Mouse (Mus musculus): ENCODE measurements around the gene Siglece. TPM values are rescaled to one million over a fixed set of nuclear protein-coding genes. Genes with fewer than 3 reads are reported as not detected.

Siglece gene
- total RNA-seq, 2 experiments from 2014 or later = 1.1 TPM

DNA sequence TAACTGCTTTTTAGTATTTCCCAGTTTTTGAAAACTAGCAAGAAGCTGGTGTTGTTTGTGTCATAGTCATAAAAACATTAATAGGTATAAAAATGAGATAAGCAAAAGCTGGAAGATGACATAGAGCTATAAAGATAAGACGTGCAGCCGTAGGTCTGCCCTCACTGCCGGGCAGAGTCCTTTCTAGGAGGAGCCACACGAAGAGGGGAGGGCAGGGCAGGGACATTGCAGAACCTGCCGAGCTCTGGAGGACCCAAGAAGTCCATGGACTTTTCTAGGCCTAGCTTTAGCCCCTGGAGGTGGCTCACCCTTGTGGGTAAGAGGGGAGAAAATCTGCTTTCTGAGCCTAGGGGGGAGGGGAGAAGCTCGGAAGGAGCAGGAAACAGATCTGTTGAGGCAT is 25.5 kb downstream of the Siglece start, which contains the start of gene Ceacam18:
Ceacam18 (plus strand) TSS at position 208 of the 400 bp plus-strand sequence.
- no peak for DNase-seq (ENCODE audit: low spot score)
- intact Hi-C loops (cut with DNase I) = no loop called here

DNA sequence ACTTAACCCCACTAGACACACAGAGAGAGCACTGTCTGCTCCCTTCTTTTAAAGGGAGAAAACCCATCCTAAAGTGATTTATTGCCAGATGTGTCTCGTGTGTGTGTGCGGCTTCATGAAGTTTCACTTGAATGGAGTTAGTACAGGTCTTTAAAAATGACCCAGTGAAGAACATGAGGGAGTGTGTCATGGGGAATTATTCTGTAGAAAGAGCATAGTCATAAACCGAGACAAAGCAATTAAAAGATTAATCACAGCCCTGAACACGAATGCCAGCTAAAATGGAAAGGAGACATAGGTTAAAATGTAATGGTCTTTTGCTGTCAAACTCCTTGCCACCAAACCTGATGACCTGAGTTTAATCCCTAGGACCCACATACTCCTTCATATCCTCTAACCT is 26.0 kb downstream of the Siglece start:
- intact Hi-C loops (cut with DNase I) = no loop called here
- no peak for DNase-seq (ENCODE audit: low spot score)

GRCm38 (mm10) chr7:43625794-43626422 is 34.1 kb downstream of the Siglece start:
- DNase-seq (ENCODE audit: low spot score) = no peak
- intact Hi-C loops (cut with DNase I) = no loop called here

DNA sequence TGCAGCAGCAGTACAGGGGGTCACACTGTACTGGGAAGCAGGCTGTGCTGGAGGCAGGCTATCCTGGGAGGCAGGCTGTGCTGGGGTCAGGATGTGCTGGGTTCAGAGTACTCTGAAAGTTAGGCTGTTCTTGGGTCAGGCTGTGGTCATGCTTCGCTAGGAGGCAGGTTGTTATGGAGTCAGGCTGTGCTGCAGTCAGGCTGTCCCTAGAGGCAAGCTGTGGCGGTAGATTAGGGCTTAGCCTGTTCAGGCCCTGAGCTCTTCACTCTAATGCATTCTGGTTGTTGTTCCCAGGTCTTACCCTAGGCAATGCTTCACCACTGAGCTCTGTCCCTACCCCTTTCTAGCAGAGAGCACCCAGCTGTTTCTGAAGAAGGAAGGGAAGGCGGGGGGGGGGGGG is 34.9 kb downstream of the Siglece start:
- intact Hi-C loops (cut with DNase I) = no loop called here

DNA sequence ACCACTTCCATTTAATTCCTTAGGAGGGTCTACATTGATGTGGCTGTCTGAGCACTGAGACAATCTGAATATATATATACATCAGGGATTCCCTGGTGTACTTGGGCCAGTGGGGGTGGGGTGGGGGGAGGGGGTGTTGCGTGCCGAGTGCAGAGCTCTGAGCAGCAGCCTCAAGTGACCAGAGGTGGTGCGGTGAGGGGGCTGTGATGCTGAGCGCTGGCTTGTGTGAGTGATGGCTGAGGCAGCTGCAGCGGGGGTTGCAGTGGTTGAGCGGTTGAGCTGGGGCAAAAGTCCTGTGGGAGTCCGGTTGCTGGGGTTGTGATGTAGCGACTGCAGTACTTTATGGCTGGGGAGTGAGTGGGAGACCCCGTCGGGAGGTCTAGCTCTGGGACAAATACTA is 36.1 kb downstream of the Siglece start:
- DNase-seq (ENCODE audit: low spot score) = no peak
- intact Hi-C loops (cut with DNase I) = no loop called here

More for the DNA sequence above, 34.9 kb downstream of the Siglece start:
- DNase-seq (ENCODE audit: low spot score) = no peak

DNA sequence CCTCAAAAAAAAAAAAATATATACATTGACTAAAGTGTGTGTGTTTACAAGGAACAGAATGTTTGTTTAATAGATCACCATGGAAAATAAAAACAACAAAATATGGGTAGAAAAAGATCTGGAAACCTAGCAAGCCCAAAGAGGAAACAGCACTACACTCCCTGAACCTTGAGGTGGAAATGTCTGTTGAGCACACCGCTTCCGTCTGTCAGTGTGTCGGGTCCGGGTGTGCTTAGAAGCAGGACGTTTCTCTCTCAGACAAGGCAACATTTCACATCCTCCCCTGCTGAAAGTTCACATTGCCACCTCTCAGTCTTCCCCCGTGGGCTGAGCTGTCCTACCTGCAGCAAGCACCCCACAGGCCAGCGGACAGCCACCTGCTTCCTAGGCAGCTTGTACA is 37.0 kb downstream of the Siglece start:
- no peak for DNase-seq (ENCODE audit: low spot score)
- intact Hi-C loops (cut with DNase I) = no loop called here

DNA sequence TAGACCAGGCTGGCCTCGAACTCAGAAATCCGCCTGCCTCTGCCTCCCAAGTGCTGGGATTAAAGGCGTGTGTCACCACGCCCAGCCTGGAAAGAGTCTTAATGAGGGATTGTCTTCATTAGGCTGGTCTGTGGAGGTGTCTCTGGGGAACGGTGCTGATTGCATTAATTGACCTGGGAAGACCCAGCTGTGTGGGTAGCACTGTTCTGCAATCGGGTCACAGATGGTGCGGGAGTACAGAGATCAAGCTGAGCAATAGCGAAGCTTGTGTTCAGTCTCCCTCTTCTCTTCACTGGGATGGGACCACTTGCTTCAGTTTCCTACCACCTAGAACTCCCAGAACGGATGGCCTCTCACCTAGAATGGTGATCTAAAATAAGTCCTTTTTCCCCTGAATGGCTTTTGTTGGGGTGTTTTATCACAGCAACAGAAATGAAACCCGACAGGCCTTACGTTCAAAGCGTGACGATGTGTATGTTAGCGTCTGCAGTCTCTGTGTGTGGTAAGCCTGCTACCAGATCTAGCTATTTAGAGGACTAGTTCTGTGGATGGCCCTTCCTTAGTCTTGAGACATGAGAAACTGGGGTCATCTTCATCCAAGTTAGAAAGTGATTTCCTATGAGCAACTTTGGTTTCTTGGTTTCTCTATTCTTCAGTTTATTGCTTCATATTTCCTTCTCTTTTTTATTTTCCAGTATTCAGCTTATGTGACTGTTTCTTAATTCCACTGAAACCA is 46.0 kb downstream of the Siglece start:
- no peak for DNase-seq (ENCODE audit: low spot score)
- intact Hi-C loops (cut with DNase I) = no loop called here

DNA sequence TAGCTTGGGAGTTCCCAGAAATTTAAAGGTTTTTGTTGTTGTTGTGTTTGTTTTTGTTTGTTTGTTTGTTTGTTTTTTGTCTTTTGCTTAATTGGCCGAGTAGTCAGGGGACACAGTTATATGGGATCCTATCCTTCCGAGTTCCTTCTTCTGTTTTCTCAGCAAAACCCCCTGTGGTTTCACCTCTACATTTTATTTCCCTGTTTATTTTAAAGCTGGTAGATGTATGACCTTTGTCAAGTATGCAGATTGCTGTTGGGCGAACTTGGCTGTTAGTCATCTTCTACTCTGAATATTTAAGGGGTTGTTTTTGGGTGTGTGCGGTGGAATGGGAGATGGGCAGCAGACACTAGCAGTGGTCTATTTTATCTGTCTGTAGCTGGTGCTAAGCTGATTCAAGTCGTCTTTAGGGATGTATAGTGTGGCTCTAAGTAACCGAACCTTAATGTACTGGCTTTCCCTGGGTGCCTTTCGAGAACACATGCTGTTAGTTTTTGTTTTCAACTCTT is 51.6 kb downstream of the Siglece start:
- no peak for DNase-seq (ENCODE audit: low spot score)
- intact Hi-C loops (cut with DNase I) = no loop called here

GRCm38 (mm10) chr7:43607743-43608287 is 52.1 kb downstream of the Siglece start:
- intact Hi-C loops (cut with DNase I) = no loop called here
- DNase-seq (ENCODE audit: low spot score) = no peak

DNA sequence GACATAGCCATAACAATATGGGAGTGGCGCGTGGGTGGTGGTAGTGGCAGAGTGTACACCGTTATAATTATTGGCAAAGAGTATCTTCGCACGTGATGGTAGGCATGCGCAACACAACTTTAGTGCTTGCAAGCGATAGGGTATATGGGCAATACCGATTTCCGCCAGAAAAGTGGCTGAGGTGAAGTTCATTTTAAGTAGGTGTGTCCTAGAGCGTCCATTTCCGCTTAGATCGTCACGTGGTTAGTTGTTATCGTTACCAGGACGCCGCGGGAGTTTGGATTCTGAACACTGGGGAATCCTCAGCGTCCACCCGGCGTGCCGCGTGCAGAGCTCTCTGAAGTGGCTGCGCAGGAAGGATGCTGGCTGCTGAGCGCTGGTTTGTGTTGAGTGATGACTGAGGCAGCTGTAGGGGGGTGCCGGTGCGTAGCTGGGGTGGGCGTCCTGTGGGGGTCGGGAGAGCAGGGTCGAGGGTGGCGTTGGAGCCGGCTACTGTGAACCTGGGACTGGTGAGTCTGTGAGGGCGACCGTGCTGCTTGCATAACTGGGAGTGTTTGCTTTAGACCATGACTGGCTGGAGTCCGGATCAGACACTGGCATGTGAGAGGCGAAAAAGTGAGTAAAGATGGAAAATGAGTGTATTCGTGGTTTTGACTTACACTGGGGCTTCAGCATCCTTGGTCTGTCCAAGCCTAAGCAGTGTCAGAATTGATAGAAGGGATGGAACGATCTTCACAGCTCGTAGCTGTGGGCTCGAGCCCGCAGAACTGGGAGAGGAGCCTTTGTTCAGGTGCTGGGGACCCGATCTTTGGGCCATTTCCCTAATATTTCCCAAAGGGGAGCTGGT is 52.8 kb downstream of the Siglece start, which contains the start of gene Zfp819:
Zfp819 (plus strand) TSS at position 274 of the 847 bp plus-strand sequence.
- peak; percentile 12 for DNase-seq (ENCODE audit: low spot score)

DNA sequence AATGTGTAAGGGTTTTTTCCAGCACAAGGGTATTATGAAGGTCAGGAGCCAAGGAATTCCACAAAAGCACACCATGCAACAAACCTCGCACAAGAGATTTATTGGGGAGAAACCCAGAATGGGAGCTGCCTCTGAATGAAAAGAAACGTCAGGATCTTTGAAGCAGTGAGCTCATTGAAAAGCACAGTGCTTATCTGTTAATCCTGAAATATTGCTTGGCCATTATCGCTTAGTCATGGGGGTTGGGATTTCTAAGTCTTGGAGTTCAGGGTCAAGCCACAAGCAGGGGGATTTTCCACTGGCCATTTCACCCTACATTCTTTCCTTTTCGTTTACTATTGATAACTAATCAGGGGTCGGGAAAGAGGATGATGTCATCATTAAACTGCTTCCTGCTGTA is 58.1 kb downstream of the Siglece start:
- intact Hi-C loops (cut with DNase I) = no loop called here
- DNase-seq (ENCODE audit: low spot score) = no peak

More for the DNA sequence above, 52.8 kb downstream of the Siglece start, which contains the start of gene Zfp819:
- intact Hi-C loops (cut with DNase I) = no loop called here

Other genes starting within 250 kb of the Siglece start
- not detected for gene Lim2, start 232.5 kb downstream of the Siglece start, total RNA-seq (2021)
- gene Nkg7, start 223.1 kb downstream of the Siglece start, total RNA-seq (2021) = not detected
- gene Cldnd2, start 219.4 kb downstream of the Siglece start, total RNA-seq (2021) = not detected
- 1,000 to 10,000 TPM; 1,293 to 1,340 TPM for gene Etfb, start 216.1 kb downstream of the Siglece start, total RNA-seq (2021)
- under 1 TPM; 0.39 to 0.61 TPM for gene Gm45233, start 216.0 kb downstream of the Siglece start, total RNA-seq (2021)
- 1 to 10 TPM in 1 of 2 experiments, under 1 TPM in 1; 0.81 to 1.8 TPM for gene Vsig10l, start 197.0 kb downstream of the Siglece start, total RNA-seq (2021)
- under 1 TPM; 0.13 to 0.22 TPM for gene Iglon5, start 170.1 kb downstream of the Siglece start, total RNA-seq (2021)
- gene 4931406B18Rik, start 154.2 kb downstream of the Siglece start, total RNA-seq (2021) = not detected
- gene Cd33, start 115.7 kb downstream of the Siglece start, total RNA-seq (2021) = 1 to 10 TPM; 3.2 to 3.4 TPM
- gene Zfp658, start 97.9 kb downstream of the Siglece start, total RNA-seq (2021) = 1 to 10 TPM in 1 of 2 experiments, under 1 TPM in 1; 0.70 to 1.1 TPM
- 1 to 10 TPM; 7.4 to 7.7 TPM for gene Zfp719, start 80.6 kb downstream of the Siglece start, total RNA-seq (2021)
- not detected for gene Zfp819, start 53.0 kb downstream of the Siglece start, total RNA-seq (2021)
- gene Ceacam18, start 25.5 kb downstream of the Siglece start, total RNA-seq (2021) = not detected
- 1 to 10 TPM; 3.2 to 3.8 TPM for gene Ctu1, start 11.9 kb upstream of the Siglece start, total RNA-seq (2021)
- under 1 TPM; 0.28 to 0.34 TPM for gene Klk14, start 30.3 kb upstream of the Siglece start, total RNA-seq (2021)
- not detected for gene Klk13, start 52.4 kb upstream of the Siglece start, total RNA-seq (2021)
- gene Klk12, start 108.7 kb upstream of the Siglece start, total RNA-seq (2021) = not detected
- not detected for gene Klk11, start 114.4 kb upstream of the Siglece start, total RNA-seq (2021)
- gene Klk10, start 120.9 kb upstream of the Siglece start, total RNA-seq (2021) = under 1 TPM; 0.20 to 0.42 TPM
- gene Klk9, start 131.7 kb upstream of the Siglece start, total RNA-seq (2021) = not detected
- gene Klk8, start 137.4 kb upstream of the Siglece start, total RNA-seq (2021) = 10 to 100 TPM; 12.6 to 13.3 TPM
- gene Klk7, start 151.1 kb upstream of the Siglece start, total RNA-seq (2021) = under 1 TPM in 1 of 2 experiments, not detected in 1; 0.17 TPM
- not detected for gene Klk6, start 164.3 kb upstream of the Siglece start, total RNA-seq (2021)
- not detected for gene Klk5, start 181.8 kb upstream of the Siglece start, total RNA-seq (2021)
- gene Klk4, start 221.0 kb upstream of the Siglece start, total RNA-seq (2021) = not detected